Mouse (Mus musculus): ENCODE measurements at regions not wholly inside any gene's neighbourhood (a gene's known extent, or its start where the extent isn't known, plus 50 kb on each side); places are given as distances from the start of the nearest gene placed in this dataset.

- TF ChIP-seq CTCF (IDR thresholded peaks at IDR 0.05; ENCODE audit: low read depth) (no peak), EP300 (IDR thresholded peaks at IDR 0.05; ENCODE audit: low read depth) (no peak)
Measured at GRCm38 (mm10) chr3:123754927-123755326, 64.3 kb upstream of the Ndst3 start.

Measured in heart, postnatal 0 days (tissue).